Mouse (Mus musculus): Measurements from ENCODE around the gene Gm20388. TPM values are rescaled to one million over a fixed set of nuclear protein-coding genes. Genes with fewer than 3 reads are reported as not detected.

Gene Gm20388
- polyA plus RNA-seq, 1 experiment from 2014 or later: not detected

GRCm38 (mm10) chr8:120973046-120973445 is 1062.4 kb downstream of the Gm20388 start:
- ATAC-seq: no peak
- H3K27ac ChIP-seq: no peak overlapping the region
- peaks cover 74% of the 10 kb centered on the region for H3K27me3 ChIP-seq (replicated peaks)
- H3K9ac ChIP-seq: no peak overlapping the region
- H3K4me1 ChIP-seq: no peaks in the 10 kb centered on the region
- no peaks in the 10 kb centered on the region for H3K36me3 ChIP-seq
- no peak overlapping the region for H3K4me3 ChIP-seq
- H3K9me3 ChIP-seq (replicated peaks): no peaks in the 10 kb centered on the region
- 26% methylated on average over 7 of the region's 7 CpGs for WGBS (ENCODE audit: insufficient replicate concordance)
- H3K4me2 ChIP-seq: no peak overlapping the region

DNA sequence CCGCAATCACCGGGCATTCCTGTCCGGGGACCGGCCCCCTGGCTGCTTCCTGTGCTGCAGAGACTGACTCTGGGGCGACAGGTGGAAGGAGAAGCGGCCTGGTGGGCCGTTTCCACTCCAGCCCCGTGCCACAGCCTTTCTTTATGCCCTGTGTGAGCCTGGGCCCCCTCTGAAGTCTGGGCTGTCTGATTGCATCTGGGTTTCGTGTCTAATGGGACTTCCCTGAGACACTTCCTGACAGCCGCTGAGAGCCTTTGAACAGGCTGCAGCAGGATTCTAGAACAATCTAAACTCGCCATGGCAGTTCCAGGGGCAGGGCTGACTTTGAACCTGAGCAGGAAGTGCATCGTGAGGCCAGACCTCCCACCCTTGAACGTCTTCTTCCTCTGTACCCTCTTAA is 1066.5 kb downstream of the Gm20388 start:
- Histone ChIP-seq H3K9ac (no peak overlapping the region), H3K27me3 (replicated peaks) (peaks cover 42% of the 10 kb centered on the region), H3K4me2 (no peak overlapping the region), H3K27ac (no peak overlapping the region), H3K36me3 (no peaks in the 10 kb centered on the region), H3K4me3 (no peak overlapping the region), H3K9me3 (replicated peaks) (no peaks in the 10 kb centered on the region), H3K4me1 (0 out of 2 replicates have a peak, but pooled peaks cover 4% of the 10 kb centered on the region)
- ATAC-seq: no peak
- WGBS (ENCODE audit: insufficient replicate concordance): 34% methylated on average over 13 of the region's 13 CpGs

GRCm38 (mm10) chr8:120979210-120979609 is 1068.6 kb downstream of the Gm20388 start:
- Histone ChIP-seq H3K27me3 (replicated peaks) (peaks cover 21% of the 10 kb centered on the region), H3K27ac (no peak overlapping the region), H3K4me1 (0 out of 2 replicates have a peak, but pooled peaks cover 4% of the 10 kb centered on the region), H3K9me3 (replicated peaks) (no peaks in the 10 kb centered on the region), H3K4me3 (no peak overlapping the region), H3K36me3 (no peaks in the 10 kb centered on the region), H3K4me2 (no peak overlapping the region), H3K9ac (no peak overlapping the region)
- WGBS (ENCODE audit: insufficient replicate concordance): 42% methylated on average over 9 of the region's 9 CpGs
- no peak for ATAC-seq

- Histone ChIP-seq H3K4me3 (no peak overlapping the region), H3K4me1 (0 out of 2 replicates have a peak, but pooled peaks cover 4% of the 10 kb centered on the region), H3K27ac (no peak overlapping the region), H3K9ac (no peak overlapping the region), H3K36me3 (no peaks in the 10 kb centered on the region), H3K4me2 (no peak overlapping the region), H3K9me3 (replicated peaks) (no peaks in the 10 kb centered on the region), H3K27me3 (replicated peaks) (peaks cover 16% of the 10 kb centered on the region)
- WGBS (ENCODE audit: insufficient replicate concordance): 47% methylated on average over 13 of the region's 13 CpGs
- no peak for ATAC-seq
These were observed 1070.3 kb downstream of the Gm20388 start for GRCm38 (mm10) chr8:120980948-120981347.

- Histone ChIP-seq H3K4me2 (no peak overlapping the region), H3K27me3 (replicated peaks) (peaks cover 5% of the 10 kb centered on the region; the same call in 1 of the 2 replicates), H3K27ac (no peak overlapping the region), H3K9me3 (replicated peaks) (no peaks in the 10 kb centered on the region), H3K36me3 (no peaks in the 10 kb centered on the region), H3K4me1 (no peaks in the 10 kb centered on the region), H3K4me3 (no peak overlapping the region), H3K9ac (no peak overlapping the region)
- WGBS (ENCODE audit: insufficient replicate concordance): 57% methylated on average over 8 of the region's 8 CpGs
- no peak for ATAC-seq
These were observed 1074.2 kb downstream of the Gm20388 start for GRCm38 (mm10) chr8:120984888-120985287.

DNA sequence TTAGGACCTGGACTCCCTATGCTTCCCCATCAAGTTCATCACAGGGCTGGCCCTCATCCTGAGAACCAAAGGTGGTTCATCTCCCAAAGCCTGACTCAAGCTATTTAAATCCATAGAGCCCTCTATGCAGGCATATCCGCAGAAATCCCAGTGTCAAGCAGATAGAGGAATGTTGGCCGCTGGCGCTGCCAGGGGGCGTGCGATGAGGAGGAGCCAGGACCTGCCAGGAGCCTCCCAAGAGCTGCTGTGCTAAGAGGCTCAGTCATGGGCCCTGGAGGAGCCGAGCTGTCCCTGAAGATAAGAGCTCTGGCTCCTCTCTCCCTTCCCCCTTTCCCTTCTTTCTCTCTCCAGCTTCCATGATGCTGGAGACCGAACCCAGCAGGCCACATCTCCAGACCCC is 1075.4 kb downstream of the Gm20388 start:
- Histone ChIP-seq H3K27ac (no peak overlapping the region), H3K27me3 (replicated peaks) (peaks cover 5% of the 10 kb centered on the region; the same call in 1 of the 2 replicates), H3K9me3 (replicated peaks) (no peaks in the 10 kb centered on the region), H3K36me3 (no peaks in the 10 kb centered on the region), H3K4me3 (no peak overlapping the region), H3K9ac (no peak overlapping the region), H3K4me2 (no peak overlapping the region), H3K4me1 (no peaks in the 10 kb centered on the region)
- 62% methylated on average over 7 of the region's 7 CpGs for WGBS (ENCODE audit: insufficient replicate concordance)
- ATAC-seq: no peak

DNA sequence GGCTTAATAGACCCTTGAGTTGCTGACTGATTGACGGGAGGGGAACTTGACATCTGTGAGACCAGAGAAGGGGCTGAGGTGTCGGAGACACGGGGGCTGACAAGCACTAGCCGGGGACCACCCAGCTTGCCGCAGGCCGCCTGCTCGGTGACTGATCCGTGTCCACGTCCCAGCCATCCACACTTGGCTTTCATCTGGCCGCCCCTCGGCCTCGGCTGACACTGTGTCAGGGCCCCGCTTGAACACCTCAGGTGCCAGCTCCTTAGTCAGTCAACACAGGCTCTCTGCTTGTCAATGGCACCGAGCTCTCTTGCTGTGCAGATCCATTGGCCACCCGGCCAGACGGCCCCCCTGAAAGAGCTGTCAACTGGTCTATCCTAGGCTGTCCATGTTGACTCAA is 1083.1 kb downstream of the Gm20388 start:
- no peaks in the 10 kb centered on the region for H3K9me3 ChIP-seq (replicated peaks)
- no peak for ATAC-seq
- peaks cover 14% of the 10 kb centered on the region; the same call in 1 of the 2 replicates for H3K27me3 ChIP-seq (replicated peaks)
- H3K4me2 ChIP-seq: no peak overlapping the region
- H3K27ac ChIP-seq: no peak overlapping the region
- H3K36me3 ChIP-seq: no peaks in the 10 kb centered on the region
- WGBS (ENCODE audit: insufficient replicate concordance): 68% methylated on average over 16 of the region's 16 CpGs
- no peak overlapping the region for H3K9ac ChIP-seq
- no peaks in the 10 kb centered on the region for H3K4me1 ChIP-seq
- no peak overlapping the region for H3K4me3 ChIP-seq

GRCm38 (mm10) chr8:120995424-120995823 is 1084.8 kb downstream of the Gm20388 start:
- no peaks in the 10 kb centered on the region for H3K36me3 ChIP-seq
- WGBS (ENCODE audit: insufficient replicate concordance): 71% methylated on average over 9 of the region's 9 CpGs
- no peaks in the 10 kb centered on the region for H3K9me3 ChIP-seq (replicated peaks)
- no peak overlapping the region for H3K4me3 ChIP-seq
- H3K27me3 ChIP-seq (replicated peaks): peaks cover 14% of the 10 kb centered on the region; the same call in 1 of the 2 replicates
- no peak for ATAC-seq
- H3K4me2 ChIP-seq: no peak overlapping the region
- H3K4me1 ChIP-seq: no peaks in the 10 kb centered on the region
- H3K9ac ChIP-seq: no peak overlapping the region
- H3K27ac ChIP-seq: no peak overlapping the region

- H3K27me3 ChIP-seq (replicated peaks): peaks cover 14% of the 10 kb centered on the region; the same call in 1 of the 2 replicates
- H3K9ac ChIP-seq: no peak overlapping the region
- no peak overlapping the region for H3K4me2 ChIP-seq
- no peaks in the 10 kb centered on the region for H3K9me3 ChIP-seq (replicated peaks)
- no peaks in the 10 kb centered on the region for H3K36me3 ChIP-seq
- ATAC-seq: no peak
- H3K4me3 ChIP-seq: no peak overlapping the region
- H3K4me1 ChIP-seq: no peaks in the 10 kb centered on the region
- no peak overlapping the region for H3K27ac ChIP-seq
- WGBS (ENCODE audit: insufficient replicate concordance): 61% methylated on average over 12 of the region's 12 CpGs
These were observed 1086.4 kb downstream of the Gm20388 start for GRCm38 (mm10) chr8:120996905-120997581.

- no peak for ATAC-seq
- H3K4me2 ChIP-seq: no peak overlapping the region
- no peak overlapping the region for H3K9ac ChIP-seq
- H3K27ac ChIP-seq: no peak overlapping the region
- WGBS (ENCODE audit: insufficient replicate concordance): 70% methylated on average over 9 of the region's 9 CpGs
- H3K36me3 ChIP-seq: no peaks in the 10 kb centered on the region
- peaks cover 14% of the 10 kb centered on the region; the same call in 1 of the 2 replicates for H3K27me3 ChIP-seq (replicated peaks)
- H3K4me3 ChIP-seq: no peak overlapping the region
- H3K9me3 ChIP-seq (replicated peaks): no peaks in the 10 kb centered on the region
- H3K4me1 ChIP-seq: no peaks in the 10 kb centered on the region
These were observed 1087.3 kb downstream of the Gm20388 start for GRCm38 (mm10) chr8:120997926-120998325.

DNA sequence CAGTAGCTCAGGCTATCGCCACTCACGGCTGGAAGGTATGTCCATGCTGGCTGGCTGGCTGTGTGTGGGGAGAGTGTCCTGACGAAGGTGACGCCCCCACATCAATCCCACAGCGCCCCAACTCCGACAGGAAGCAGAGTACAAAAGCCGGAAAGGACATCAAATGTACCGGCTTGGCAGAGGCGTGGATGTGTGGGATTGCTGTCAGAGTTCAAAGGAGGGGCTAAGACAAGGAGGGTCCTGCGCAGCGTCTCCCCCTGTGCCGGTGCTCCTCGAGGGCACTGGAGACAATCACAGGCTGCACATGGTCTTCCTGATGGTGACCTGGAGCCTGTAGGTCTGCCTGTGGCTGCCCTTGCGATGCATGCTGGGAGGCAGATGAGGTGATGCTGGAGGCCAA is 1088.3 kb downstream of the Gm20388 start:
- Histone ChIP-seq H3K36me3 (no peaks in the 10 kb centered on the region), H3K4me2 (no peak overlapping the region), H3K27me3 (replicated peaks) (0 out of 2 replicates have a peak, but pooled peaks cover 10% of the 10 kb centered on the region), H3K4me3 (no peak overlapping the region), H3K27ac (no peak overlapping the region), H3K9me3 (replicated peaks) (no peaks in the 10 kb centered on the region), H3K4me1 (no peaks in the 10 kb centered on the region), H3K9ac (no peak overlapping the region)
- ATAC-seq: no peak
- WGBS (ENCODE audit: insufficient replicate concordance): 61% methylated on average over 14 of the region's 14 CpGs

- Histone ChIP-seq H3K9me3 (replicated peaks) (no peaks in the 10 kb centered on the region), H3K36me3 (no peaks in the 10 kb centered on the region), H3K9ac (no peak overlapping the region), H3K27me3 (replicated peaks) (0 out of 2 replicates have a peak, but pooled peaks cover 2% of the 10 kb centered on the region), H3K27ac (no peak overlapping the region), H3K4me3 (no peak overlapping the region), H3K4me1 (no peaks in the 10 kb centered on the region), H3K4me2 (no peak overlapping the region)
- 61% methylated on average over 12 of the region's 12 CpGs for WGBS (ENCODE audit: insufficient replicate concordance)
- ATAC-seq: no peak
These were observed 1091.3 kb downstream of the Gm20388 start for GRCm38 (mm10) chr8:121001951-121002350.

Data from liver, embryonic 12.5 days (tissue).